Mouse (Mus musculus): ENCODE data around the gene Mab21l1. TPM values are rescaled to one million over a fixed set of nuclear protein-coding genes. Genes with fewer than 3 reads are reported as not detected.

Gene Mab21l1
- total RNA-seq, 2 experiments from 2014 or later: not detected

- no peak for ATAC-seq (ENCODE audit: poor library complexity, severe bottlenecking)
Observed at GRCm38 (mm10) chr3:55778764-55779730, 3.3 kb upstream of the Mab21l1 start.

- ATAC-seq (ENCODE audit: poor library complexity, severe bottlenecking): no peak
Observed at GRCm38 (mm10) chr3:55780120-55781070, 1.9 kb upstream of the Mab21l1 start.

GRCm38 (mm10) chr3:55781429-55782055, 768 bp upstream of the Mab21l1 start:
- ATAC-seq (ENCODE audit: poor library complexity, severe bottlenecking): no peak

GRCm38 (mm10) chr3:55782771-55783170, 461 bp downstream of the Mab21l1 start:
- no peak for ATAC-seq (ENCODE audit: poor library complexity, severe bottlenecking)

- peak; percentile 34 for ATAC-seq (ENCODE audit: poor library complexity, severe bottlenecking)
Observed at GRCm38 (mm10) chr3:55783171-55784081, 1.1 kb downstream of the Mab21l1 start.

GRCm38 (mm10) chr3:55784101-55784500, 1.8 kb downstream of the Mab21l1 start:
- ATAC-seq (ENCODE audit: poor library complexity, severe bottlenecking): no peak

GRCm38 (mm10) chr3:55785266-55785980, 3.1 kb downstream of the Mab21l1 start:
- ATAC-seq (ENCODE audit: poor library complexity, severe bottlenecking): no peak

- ATAC-seq (ENCODE audit: poor library complexity, severe bottlenecking): no peak
Observed at GRCm38 (mm10) chr3:55785981-55786725, 3.8 kb downstream of the Mab21l1 start.

- no peak for ATAC-seq (ENCODE audit: poor library complexity, severe bottlenecking)
Observed at GRCm38 (mm10) chr3:55786835-55787486, 4.7 kb downstream of the Mab21l1 start.

GRCm38 (mm10) chr3:55787487-55788213, 5.3 kb downstream of the Mab21l1 start:
- ATAC-seq (ENCODE audit: poor library complexity, severe bottlenecking): peak; percentile 17; the same call in 1 of the 2 replicates

- ATAC-seq (ENCODE audit: poor library complexity, severe bottlenecking): no peak
Observed at GRCm38 (mm10) chr3:55788214-55788586, 5.9 kb downstream of the Mab21l1 start.

GRCm38 (mm10) chr3:55788621-55789201, 6.4 kb downstream of the Mab21l1 start:
- no peak for ATAC-seq (ENCODE audit: poor library complexity, severe bottlenecking)

- ATAC-seq (ENCODE audit: poor library complexity, severe bottlenecking): 0 out of 2 replicates have a peak, but pooled peaks have one; percentile 20
Observed at GRCm38 (mm10) chr3:55789856-55790255, 7.5 kb downstream of the Mab21l1 start.

GRCm38 (mm10) chr3:55790609-55791008, 8.3 kb downstream of the Mab21l1 start:
- peak; percentile 72 for ATAC-seq (ENCODE audit: poor library complexity, severe bottlenecking)

- ATAC-seq (ENCODE audit: poor library complexity, severe bottlenecking): no peak
Observed at GRCm38 (mm10) chr3:55792251-55792650, 9.9 kb downstream of the Mab21l1 start.

- no peak for ATAC-seq (ENCODE audit: poor library complexity, severe bottlenecking)
Observed at GRCm38 (mm10) chr3:55793842-55794575, 11.7 kb downstream of the Mab21l1 start.
